Mouse (Mus musculus) forebrain, embryonic 16.5 days (tissue): ENCODE measurements around the gene Ulk2. TPM values are rescaled to one million over a fixed set of nuclear protein-coding genes. Genes with fewer than 3 reads are reported as not detected.
"Not testable (repeated sequence)": the region's sequence is repeated elsewhere in the genome, so short reads cannot be mapped to it uniquely, and the experiment has no call there.

Experiments used
- ATAC-seq: fragments of 200-750 bp; cut with Nextera tagmentation; 2 replicates; pipeline ENCODE4 v1.8.0; 2017; ENCODE audit warnings: mild to moderate bottlenecking, moderate library complexity
- H3K27ac ChIP-seq: fragments of 300-500 bp; sonication (generic); 2 replicates; pipeline ENCODE4 v1.5.1; 2014; ENCODE audit warnings: low read length, control low read depth
- H3K27me3 ChIP-seq: fragments of 300-500 bp; sonication (generic); replicated peaks from 2 replicates; pipeline ENCODE4 v1.6.1; 2014; ENCODE audit warnings: low read length; ENCODE audit not compliant: control insufficient read depth, insufficient read depth
- H3K36me3 ChIP-seq: fragments of 300-500 bp; sonication (generic); 2 replicates; pipeline ENCODE4 v1.6.1; 2014; ENCODE audit not compliant: control insufficient read depth, insufficient read depth
- H3K4me1 ChIP-seq: fragments of 300-500 bp; sonication (generic); replicated peaks from 2 replicates; pipeline ENCODE4 v1.6.1; 2014; ENCODE audit warnings: low read length; ENCODE audit not compliant: control insufficient read depth, insufficient read depth
- H3K4me2 ChIP-seq: fragments of 300-500 bp; sonication (generic); 2 replicates; pipeline ENCODE4 v1.6.1; 2014; ENCODE audit warnings: mild to moderate bottlenecking, low read length, control low read depth
- H3K4me3 ChIP-seq: fragments of 300-500 bp; sonication (generic); replicated peaks from 2 replicates; pipeline ENCODE4 v1.5.1; 2014; ENCODE audit warnings: mild to moderate bottlenecking, low read length, control low read depth
- H3K9ac ChIP-seq: fragments of 300-500 bp; sonication (generic); replicated peaks from 2 replicates; pipeline ENCODE4 v1.6.1; 2014; ENCODE audit warnings: low read depth, low read length, control low read depth
- H3K9me3 ChIP-seq: fragments of 300-500 bp; sonication (generic); 2 replicates; pipeline ENCODE4 v1.6.1; 2016; ENCODE audit warnings: low read length; ENCODE audit not compliant: control insufficient read depth
- WGBS: fragments of 180-500 bp; shearing (Covaris S2); extraction: QIAGEN DNeasy Blood & Tissue Kit; methylation state at CpG from one replicate; pipeline ENCODE4 v1.1.7; 2014; 5-methylcytosine and 5-hydroxymethylcytosine counted together
- polyA plus RNA-seq: library from polyadenylated mRNA; unstranded; fragments of >200 nt; fragmentation: Nextera tagmentation; extraction: Ambion mirVana; gene quantifications from 2 replicates; pipeline ENCODE4 v1.2.1, GENCODE M21; 2015

Ulk2 gene
- polyA plus RNA-seq, 1 experiment from 2014 or later = 38.7 TPM

GRCm38 (mm10) chr11:61853659-61854058 lies 1.2 kb downstream of the Ulk2 start:
- Histone ChIP-seq H3K9me3 (no peaks in the 10 kb centered on the region), H3K27ac (peak overlapping the region; percentile 98), H3K4me1 (peaks cover 21% of the 10 kb centered on the region), H3K9ac (peak overlapping the region; percentile 100), H3K4me2 (peak overlapping the region; percentile 83), H3K27me3 (no peaks in the 10 kb centered on the region), H3K36me3 (no peaks in the 10 kb centered on the region; the same call in 1 of the 2 replicates), H3K4me3 (peak overlapping the region; percentile 98)
- ATAC-seq = no peak
- WGBS = 4% methylated on average over 5 of the region's 5 CpGs

GRCm38 (mm10) chr11:61852916-61853315 lies 2.0 kb downstream of the Ulk2 start:
- Histone ChIP-seq H3K9me3 (no peaks in the 10 kb centered on the region), H3K9ac (no peak overlapping the region; the same call in 1 of the 2 replicates), H3K4me2 (peak overlapping the region; percentile 36), H3K27ac (no peak overlapping the region), H3K36me3 (no peaks in the 10 kb centered on the region; the same call in 1 of the 2 replicates), H3K4me3 (no peak overlapping the region), H3K4me1 (peaks cover 21% of the 10 kb centered on the region), H3K27me3 (no peaks in the 10 kb centered on the region)
- no peak for ATAC-seq

DNA sequence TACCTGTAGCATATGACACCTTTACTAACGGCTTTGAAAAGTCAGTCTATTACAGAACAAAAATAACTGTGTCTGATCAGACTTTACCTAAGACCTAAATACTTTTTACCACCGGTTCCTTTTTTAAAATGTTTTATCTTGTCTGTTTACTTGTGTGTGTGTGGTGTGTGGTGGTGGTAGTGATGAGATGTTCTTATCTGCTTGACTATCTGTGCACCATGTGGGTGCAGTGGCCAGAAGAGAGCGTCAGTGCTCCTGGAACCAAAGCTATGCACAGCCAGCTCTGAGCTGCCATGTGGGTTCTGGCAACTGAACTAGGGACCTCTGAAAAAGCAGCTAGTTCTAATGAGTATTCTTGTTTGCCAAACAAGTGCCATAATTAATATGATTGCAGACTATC lies 3.7 kb downstream of the Ulk2 start:
- Histone ChIP-seq H3K4me1 (peaks cover 21% of the 10 kb centered on the region), H3K27ac (no peak overlapping the region), H3K36me3 (no peaks in the 10 kb centered on the region; the same call in 1 of the 2 replicates), H3K27me3 (no peaks in the 10 kb centered on the region), H3K9ac (no peak overlapping the region), H3K4me3 (no peak overlapping the region), H3K4me2 (no peak overlapping the region), H3K9me3 (no peaks in the 10 kb centered on the region)
- 80% methylated on average over 3 of the region's 3 CpGs for WGBS
- ATAC-seq = no peak

DNA sequence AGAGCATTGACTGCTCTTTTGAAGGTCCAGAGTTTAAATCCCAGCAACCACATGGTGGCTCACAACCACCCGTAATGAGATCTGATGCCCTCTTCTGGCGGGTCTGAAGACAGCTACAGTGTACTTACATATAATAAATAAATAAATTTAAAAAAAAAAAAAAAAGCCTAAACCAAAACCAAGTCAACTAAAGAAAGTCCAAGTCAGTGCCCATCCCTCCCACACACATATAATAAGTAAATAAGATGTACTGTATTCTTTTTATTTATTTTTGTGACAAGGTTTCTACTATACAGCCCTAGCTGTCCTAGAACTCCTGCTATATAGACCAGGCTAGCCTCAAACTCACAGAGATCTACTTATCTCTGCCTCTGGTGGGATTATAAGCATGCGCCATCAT lies 14.2 kb downstream of the Ulk2 start:
- not testable (repeated sequence) for ATAC-seq, H3K4me1 ChIP-seq, H3K9me3 ChIP-seq, H3K4me3 ChIP-seq, H3K9ac ChIP-seq, H3K27me3 ChIP-seq, H3K4me2 ChIP-seq, H3K27ac ChIP-seq
- 72% methylated on average over 3 of the region's 3 CpGs for WGBS
- H3K36me3 ChIP-seq = peaks cover 13% of the 10 kb centered on the region; the same call in 1 of the 2 replicates

GRCm38 (mm10) chr11:61839940-61840339 lies 14.9 kb downstream of the Ulk2 start:
- Histone ChIP-seq H3K4me2 (no peak overlapping the region), H3K27me3 (no peaks in the 10 kb centered on the region), H3K36me3 (peaks cover 13% of the 10 kb centered on the region; the same call in 1 of the 2 replicates), H3K9ac (no peak overlapping the region), H3K4me3 (no peak overlapping the region), H3K27ac (no peak overlapping the region), H3K4me1 (no peaks in the 10 kb centered on the region), H3K9me3 (no peaks in the 10 kb centered on the region)
- ATAC-seq = no peak

- Histone ChIP-seq H3K9me3 (no peaks in the 10 kb centered on the region), H3K4me1 (no peaks in the 10 kb centered on the region), H3K27ac (no peak overlapping the region), H3K4me2 (no peak overlapping the region), H3K9ac (no peak overlapping the region), H3K27me3 (no peaks in the 10 kb centered on the region), H3K36me3 (peaks cover 18% of the 10 kb centered on the region; the same call in 1 of the 2 replicates), H3K4me3 (no peak overlapping the region)
- no peak for ATAC-seq
- WGBS = 96% methylated on average over 1 of the region's 1 CpGs
Measured at GRCm38 (mm10) chr11:61839182-61839581, 15.7 kb downstream of the Ulk2 start.

DNA sequence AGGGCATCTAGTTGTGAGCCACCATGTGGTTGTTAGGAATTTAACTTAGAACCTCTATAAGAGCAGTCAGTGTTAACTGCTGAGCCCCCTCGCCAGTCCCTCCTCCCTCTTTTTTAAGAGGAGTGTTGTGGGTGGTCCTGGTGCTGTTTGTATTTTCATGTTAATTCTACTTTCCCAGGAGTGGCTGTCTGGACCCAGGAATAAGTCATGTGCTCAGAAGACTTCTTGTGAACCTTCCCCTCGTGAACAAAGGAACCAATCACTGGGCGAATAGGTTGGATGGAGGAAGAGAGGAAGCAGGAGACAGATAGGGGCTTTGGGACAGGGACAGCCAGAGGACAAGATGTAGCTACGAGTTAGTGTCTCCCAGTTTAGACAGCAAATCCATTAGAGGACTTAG lies 45.1 kb downstream of the Ulk2 start:
- H3K4me1 ChIP-seq = no peaks in the 10 kb centered on the region
- no peak overlapping the region for H3K4me3 ChIP-seq
- no peaks in the 10 kb centered on the region for H3K9me3 ChIP-seq
- H3K4me2 ChIP-seq = no peak overlapping the region
- no peaks in the 10 kb centered on the region for H3K27me3 ChIP-seq
- no peak overlapping the region for H3K9ac ChIP-seq
- WGBS = 27% methylated on average over 4 of the region's 4 CpGs
- H3K36me3 ChIP-seq = peaks cover 31% of the 10 kb centered on the region
- no peak overlapping the region for H3K27ac ChIP-seq
- ATAC-seq = no peak

- Histone ChIP-seq H3K9me3 (no peaks in the 10 kb centered on the region), H3K27me3 (no peaks in the 10 kb centered on the region), H3K36me3 (peaks cover 24% of the 10 kb centered on the region), H3K4me3 (no peak overlapping the region), H3K4me2 (no peak overlapping the region), H3K4me1 (no peaks in the 10 kb centered on the region), H3K9ac (no peak overlapping the region), H3K27ac (no peak overlapping the region)
- ATAC-seq = no peak
- 97% methylated on average over 2 of the region's 2 CpGs for WGBS
Measured at GRCm38 (mm10) chr11:61808551-61809117, 46.2 kb downstream of the Ulk2 start.

DNA sequence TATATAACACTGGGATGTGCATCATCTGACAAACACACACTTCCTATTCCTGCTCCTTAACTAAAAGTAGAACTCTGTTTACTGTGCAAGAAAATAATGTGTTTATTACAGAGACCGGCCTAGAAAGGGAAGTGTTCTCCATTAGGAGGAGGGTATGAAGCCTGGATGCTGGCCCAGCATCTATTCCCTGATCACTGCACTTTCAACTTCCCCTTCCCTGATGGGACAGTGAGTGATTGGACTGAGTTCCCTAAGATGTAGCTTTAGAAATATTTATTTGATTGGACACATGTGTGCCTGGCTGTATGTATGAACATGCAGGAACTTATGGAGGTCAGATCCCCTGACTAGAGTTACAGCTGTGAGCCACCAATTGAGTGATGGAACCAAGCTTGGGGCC lies 61.4 kb downstream of the Ulk2 start:
- no peak overlapping the region for H3K4me3 ChIP-seq
- no peaks in the 10 kb centered on the region for H3K4me1 ChIP-seq
- no peaks in the 10 kb centered on the region for H3K27me3 ChIP-seq
- WGBS = 91% methylated on average over 1 of the region's 1 CpGs
- H3K9ac ChIP-seq = no peak overlapping the region
- H3K36me3 ChIP-seq = peaks cover 28% of the 10 kb centered on the region
- H3K27ac ChIP-seq = no peak overlapping the region
- H3K9me3 ChIP-seq = no peaks in the 10 kb centered on the region
- H3K4me2 ChIP-seq = no peak overlapping the region
- no peak for ATAC-seq

GRCm38 (mm10) chr11:61788550-61788949 lies 66.3 kb downstream of the Ulk2 start:
- no peak overlapping the region for H3K9ac ChIP-seq
- WGBS = 100% methylated on average over 1 of the region's 1 CpGs
- H3K36me3 ChIP-seq = peaks cover 29% of the 10 kb centered on the region
- no peak overlapping the region for H3K27ac ChIP-seq
- H3K4me1 ChIP-seq = no peaks in the 10 kb centered on the region
- no peak for ATAC-seq
- H3K4me2 ChIP-seq = no peak overlapping the region
- no peaks in the 10 kb centered on the region for H3K9me3 ChIP-seq
- H3K4me3 ChIP-seq = no peak overlapping the region
- H3K27me3 ChIP-seq = no peaks in the 10 kb centered on the region
